Mouse (Mus musculus) lung, postnatal 0 days (tissue): ENCODE data around the gene Xlr3c.

ENCODE experiments used
- CTCF ChIP-seq: IDR thresholded peaks from 2 replicates; pipeline ENCODE4 v1.5.1; 2016; ENCODE audit warnings: antibody characterized with exemption, mild to moderate bottlenecking
- EP300 ChIP-seq: IDR thresholded peaks from 2 replicates; pipeline ENCODE4 v1.6.1; 2016; ENCODE audit warnings: antibody characterized with exemption, mild to moderate bottlenecking, control low read depth

GRCm38 (mm10) chrX:73225365-73225764 is 39.8 kb downstream of the Xlr3c start:
- no peak for TF ChIP-seq CTCF
- TF ChIP-seq EP300, result no peak
